Mouse (Mus musculus): ENCODE measurements around the gene Plekhg3. TPM values are rescaled to one million over a fixed set of nuclear protein-coding genes. Genes with fewer than 3 reads are reported as not detected.

Plekhg3 gene
- total RNA-seq, 2 experiments from 2014 or later, result 22.9 to 24.4 TPM

GRCm38 (mm10) chr12:76603779-76604178, 73.1 kb downstream of the Plekhg3 start:
- no peak for DNase-seq (ENCODE audit: low spot score in 2 of 2)
- Histone ChIP-seq H3K4me3 (no peak overlapping the region), H3K27ac (no peak overlapping the region)
- TF ChIP-seq CTCF (conservative IDR thresholded peaks at IDR 0.05), result no peak

GRCm38 (mm10) chr12:76604546-76604945, 73.9 kb downstream of the Plekhg3 start:
- no peak overlapping the region for H3K27ac ChIP-seq
- no peak for DNase-seq (ENCODE audit: low spot score in 2 of 2)
- no peak overlapping the region for H3K4me3 ChIP-seq
- TF ChIP-seq CTCF (conservative IDR thresholded peaks at IDR 0.05), result no peak

- no peak for DNase-seq (ENCODE audit: low spot score in 2 of 2)
- TF ChIP-seq CTCF (conservative IDR thresholded peaks at IDR 0.05), result peak; percentile 53
- no peak overlapping the region for H3K27ac ChIP-seq
- H3K4me3 ChIP-seq, result no peak overlapping the region
These were observed 75.1 kb downstream of the Plekhg3 start for GRCm38 (mm10) chr12:76605837-76606236.

GRCm38 (mm10) chr12:76608241-76608640, 77.5 kb downstream of the Plekhg3 start:
- H3K4me3 ChIP-seq, result no peak overlapping the region
- DNase-seq (ENCODE audit: low spot score in 2 of 2), result no peak
- H3K27ac ChIP-seq, result peak overlapping the region; percentile 21; the same call in 1 of the 2 replicates
- TF ChIP-seq CTCF (conservative IDR thresholded peaks at IDR 0.05), result 0 out of 2 replicates have a peak, but pooled peaks have one; percentile 9

- DNase-seq (ENCODE audit: low spot score in 2 of 2), result no peak
- TF ChIP-seq CTCF (conservative IDR thresholded peaks at IDR 0.05), result no peak
- Histone ChIP-seq H3K27ac (no peak overlapping the region), H3K4me3 (no peak overlapping the region)
These were observed 78.4 kb downstream of the Plekhg3 start for GRCm38 (mm10) chr12:76608997-76609565.

- Histone ChIP-seq H3K4me3 (no peak overlapping the region), H3K27ac (no peak overlapping the region)
- DNase-seq (ENCODE audit: low spot score in 2 of 2), result no peak
- no peak for TF ChIP-seq CTCF (conservative IDR thresholded peaks at IDR 0.05)
These were observed 81.9 kb downstream of the Plekhg3 start for GRCm38 (mm10) chr12:76612621-76613020.

GRCm38 (mm10) chr12:76614868-76615579, 84.3 kb downstream of the Plekhg3 start:
- TF ChIP-seq CTCF (conservative IDR thresholded peaks at IDR 0.05), result no peak
- H3K4me3 ChIP-seq, result no peak overlapping the region
- peak overlapping the region; percentile 76 for H3K27ac ChIP-seq
- no peak for DNase-seq (ENCODE audit: low spot score in 2 of 2)

- TF ChIP-seq CTCF (conservative IDR thresholded peaks at IDR 0.05), result no peak
- Histone ChIP-seq H3K4me3 (no peak overlapping the region), H3K27ac (peak overlapping the region; percentile 76)
- no peak for DNase-seq (ENCODE audit: low spot score in 2 of 2)
These were observed 84.9 kb downstream of the Plekhg3 start for GRCm38 (mm10) chr12:76615580-76615937.

- no peak overlapping the region for H3K27ac ChIP-seq
- DNase-seq (ENCODE audit: low spot score in 2 of 2), result no peak
- no peak for TF ChIP-seq CTCF (conservative IDR thresholded peaks at IDR 0.05)
These were observed 87.5 kb downstream of the Plekhg3 start for GRCm38 (mm10) chr12:76618175-76618574.

GRCm38 (mm10) chr12:76619847-76620246, 89.2 kb downstream of the Plekhg3 start:
- Histone ChIP-seq H3K4me3 (no peak overlapping the region), H3K27ac (no peak overlapping the region)
- TF ChIP-seq CTCF (conservative IDR thresholded peaks at IDR 0.05), result no peak
- DNase-seq (ENCODE audit: low spot score in 2 of 2), result no peak

More at GRCm38 (mm10) chr12:76618175-76618574, 87.5 kb downstream of the Plekhg3 start:
- H3K4me3 ChIP-seq, result no peak overlapping the region

- DNase-seq (ENCODE audit: low spot score in 2 of 2), result peak; percentile 39 to 60
- Histone ChIP-seq H3K4me3 (no peak overlapping the region), H3K27ac (peak overlapping the region; percentile 88)
- no peak for TF ChIP-seq CTCF (conservative IDR thresholded peaks at IDR 0.05)
These were observed 92.7 kb downstream of the Plekhg3 start for GRCm38 (mm10) chr12:76623374-76623773.

Small RNA genes within 50 kb of the gene (microRNA-seq; reads per million reads assigned to microRNA genes)
- gene Mir5135, result 0 reads per million in 2 experiments

Other genes starting within 250 kb of the Plekhg3 start
- 10 to 100 TPM; 61.5 to 63.0 TPM for gene Akap5, start 206.0 kb upstream of the Plekhg3 start, total RNA-seq (2021)
- gene Zbtb25, start 161.3 kb upstream of the Plekhg3 start, total RNA-seq (2021), result 10 to 100 TPM; 17.6 to 23.6 TPM
- 1 to 10 TPM; 7.2 to 8.3 TPM for gene Zbtb1, start 160.6 kb upstream of the Plekhg3 start, total RNA-seq (2021)
- 100 to 1,000 TPM; 114 to 117 TPM for gene Hspa2, start 126.7 kb upstream of the Plekhg3 start, total RNA-seq (2021)
- gene Ppp1r36, start 113.4 kb upstream of the Plekhg3 start, total RNA-seq (2021), result 1 to 10 TPM; 1.9 TPM
- 100 to 1,000 TPM; 134 TPM for gene Sptb, start 179.7 kb downstream of the Plekhg3 start, total RNA-seq (2021)
- gene Churc1, start 234.6 kb downstream of the Plekhg3 start, total RNA-seq (2021), result 10 to 100 TPM; 36.5 to 37.3 TPM
- gene Fntb, start 234.7 kb downstream of the Plekhg3 start, total RNA-seq (2021), result 10 to 100 TPM; 24.8 to 26.2 TPM